Mouse (Mus musculus) cerebellum, adult 2 months (tissue): Measurements from ENCODE around the gene Ecm1.

ENCODE experiments used
- CTCF ChIP-seq: fragments of 200-500 bp; IDR thresholded peaks from 2 replicates; pipeline ENCODE4 v1.5.1; 2011; ENCODE audit warnings: low read depth, mild to moderate bottlenecking, control low read depth, low read length, moderate library complexity, borderline replicate concordance; ENCODE audit not compliant: insufficient read depth
- POLR2A ChIP-seq: fragments of 200-500 bp; IDR thresholded peaks from 2 replicates; pipeline ENCODE4 v1.6.1; 2011; ENCODE audit warnings: low read length, control low read depth, borderline replicate concordance; ENCODE audit not compliant: insufficient read depth

- no peak for TF ChIP-seq POLR2A
- TF ChIP-seq CTCF, result peak; percentile 37; the same call in 1 of the 2 replicates
Observed at GRCm38 (mm10) chr3:95771985-95772384, 32.6 kb upstream of the Ecm1 start.
